Mouse (Mus musculus) E14TG2a.4 (cell line): ENCODE results near the gene Pex5l.

Experiments used
- CTCF ChIP-seq: conservative IDR thresholded peaks from 2 replicates; pipeline ENCODE4 v1.5.1; 2014; ENCODE audit warnings: low read length
- NANOG ChIP-seq: IDR thresholded peaks from 2 replicates; pipeline ENCODE4 v1.6.1; 2014; ENCODE audit warnings: borderline replicate concordance, low read length, mixed read lengths
- POU5F1 ChIP-seq: IDR thresholded peaks from 2 replicates; pipeline ENCODE4 v1.6.1; 2014; ENCODE audit warnings: low read length, borderline replicate concordance

DNA sequence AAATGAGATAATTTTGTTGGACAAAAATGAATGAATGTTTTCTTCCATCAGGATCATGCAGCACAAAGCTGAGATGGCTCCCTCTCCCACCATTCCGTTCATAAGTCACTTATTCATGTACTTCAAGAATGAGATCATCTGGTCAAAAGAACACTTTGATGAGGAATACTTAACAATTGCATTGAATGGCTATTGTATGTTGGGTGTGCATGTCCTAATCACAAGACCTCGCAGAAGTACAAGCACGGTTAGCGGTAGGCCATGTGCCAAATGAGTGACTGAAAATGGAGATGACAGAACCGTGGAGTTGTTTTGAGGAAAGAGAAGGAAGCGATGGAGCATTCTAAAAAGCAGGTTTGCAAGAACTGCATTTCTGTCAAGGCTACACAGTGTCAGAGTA is 72.3 kb downstream of the Pex5l start:
- TF ChIP-seq CTCF (no peak), NANOG (no peak), POU5F1 (no peak)
